Mouse (Mus musculus): ENCODE results near the gene Nrp1.

GRCm38 (mm10) chr8:128441407-128441806 lies 83.0 kb downstream of the Nrp1 start:
- TF ChIP-seq CTCF (IDR thresholded peaks at IDR 0.05; ENCODE audit: control insufficient read depth, insufficient read depth, low read length) (no peak), POLR2A (IDR thresholded peaks at IDR 0.05; ENCODE audit: borderline replicate concordance, control insufficient read depth, low read depth, low read length) (no peak)
